Mouse (Mus musculus) ES-Bruce4 (cell line): ENCODE measurements at regions not wholly inside any gene's neighbourhood (a gene's known extent, or its start where the extent isn't known, plus 50 kb on each side); places are given as distances from the start of the nearest gene placed in this dataset.

Experiments
- CTCF ChIP-seq: IDR thresholded peaks from one replicate; pipeline ENCODE4 v1.8.1; 2011; ENCODE audit warnings: low read depth, low read length
- EP300 ChIP-seq: IDR thresholded peaks from 2 replicates; pipeline ENCODE4 v1.6.1; 2011; ENCODE audit warnings: low read depth, low read length; ENCODE audit not compliant: insufficient read depth
- POLR2A ChIP-seq: IDR thresholded peaks from one replicate; pipeline ENCODE4 v1.8.1; 2011; ENCODE audit warnings: low read length; ENCODE audit not compliant: insufficient read depth

- TF ChIP-seq CTCF (no peak), POLR2A (no peak), EP300 (no peak)
Measured at GRCm38 (mm10) chr7:129760386-129760785, 168.7 kb downstream of the Wdr11 start.
